Mouse (Mus musculus): ENCODE measurements around the gene Gm14443.
"Not testable (repeated sequence)": the region's sequence is repeated elsewhere in the genome, so short reads cannot be mapped to it uniquely, and the experiment has no call there.

Gm14443 gene

DNA sequence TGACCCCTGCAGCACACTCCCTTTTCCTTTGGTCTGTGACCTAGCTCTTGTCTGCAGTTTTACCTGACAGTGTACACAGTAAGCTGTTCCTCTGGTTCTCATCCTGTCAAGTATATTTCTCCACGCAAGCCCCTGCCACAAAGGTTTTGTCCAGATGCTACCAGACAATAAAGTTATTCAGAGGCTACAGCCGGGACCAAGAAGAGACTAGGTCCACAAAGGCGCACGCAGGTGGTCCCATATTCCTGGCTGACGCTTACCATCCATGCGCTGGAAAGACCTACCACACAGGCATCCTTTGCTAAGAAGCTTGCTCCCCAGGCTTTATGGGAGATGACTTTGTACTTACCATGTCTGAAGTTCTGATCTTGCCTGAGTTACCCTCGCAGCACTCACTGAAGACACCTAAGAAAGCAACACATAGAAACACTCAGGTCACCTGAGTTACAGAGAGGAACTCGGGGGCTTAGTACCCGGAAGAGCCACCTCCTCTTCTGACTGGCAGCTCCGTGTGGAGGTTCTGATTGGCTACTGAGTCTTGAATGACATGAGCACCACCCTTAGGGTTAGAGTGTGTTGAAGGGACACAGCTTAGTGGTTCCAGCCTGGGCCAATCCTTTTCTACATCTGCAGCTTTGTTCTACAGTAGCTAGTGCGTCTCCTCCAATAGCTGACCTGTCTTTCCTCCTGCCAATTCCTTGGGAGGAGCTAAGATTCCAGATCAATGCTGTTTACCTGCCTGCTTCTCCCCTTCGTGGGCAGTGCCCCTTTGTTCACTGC, at the start of gene Gm14443:
Gm14443 (minus strand) TSS at position 471 of the 780 bp plus-strand sequence.
- DNase-seq (ENCODE audit: low spot score in 2 of 2): not testable (repeated sequence)

DNA sequence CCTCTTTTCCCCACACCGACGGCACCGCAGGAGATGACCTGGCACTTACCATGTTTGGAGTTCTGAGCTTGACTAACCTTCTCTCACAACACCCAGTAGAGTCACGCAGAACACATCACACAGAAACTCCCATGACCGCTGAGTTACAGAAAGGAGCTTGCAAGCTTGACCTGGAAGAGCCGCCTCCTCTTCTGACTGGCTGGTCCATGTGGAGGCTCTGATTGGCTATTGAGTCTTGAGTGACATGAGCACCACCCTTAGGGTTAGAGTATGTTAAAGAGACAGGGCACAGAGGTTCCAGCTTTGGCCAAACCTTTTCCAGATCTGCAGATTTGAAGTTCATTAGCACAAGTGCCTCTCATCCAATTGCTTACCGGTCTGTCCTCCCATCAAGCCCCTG, 31.1 kb upstream of the Gm14443 start, which contains the start of gene Gm14391:
Gm14391 (minus strand) TSS at position 186 of the 400 bp plus-strand sequence.
- not testable (repeated sequence) for DNase-seq (ENCODE audit: low spot score in 2 of 2)

DNA sequence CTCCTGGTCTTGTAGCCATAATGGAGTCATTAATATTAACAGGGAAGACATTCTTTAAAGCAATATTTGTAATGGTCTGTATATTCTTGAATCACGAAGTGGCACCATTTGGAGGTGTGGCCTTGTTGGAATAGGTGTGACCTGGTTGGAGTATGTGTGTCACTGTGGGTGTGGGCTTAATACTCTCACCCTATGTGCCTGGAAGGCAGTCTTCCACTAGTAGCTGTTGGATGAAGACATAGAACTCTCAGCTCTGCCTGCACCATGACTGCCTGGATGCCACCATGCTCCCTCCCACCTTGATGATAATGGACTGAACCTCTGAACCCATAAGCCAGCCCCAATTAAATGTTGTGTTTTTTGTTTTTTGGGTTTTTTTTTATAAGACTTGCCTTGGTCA, 3.3 kb upstream of the Gm14443 start:
- not testable (repeated sequence) for DNase-seq (ENCODE audit: low spot score in 2 of 2)

DNA sequence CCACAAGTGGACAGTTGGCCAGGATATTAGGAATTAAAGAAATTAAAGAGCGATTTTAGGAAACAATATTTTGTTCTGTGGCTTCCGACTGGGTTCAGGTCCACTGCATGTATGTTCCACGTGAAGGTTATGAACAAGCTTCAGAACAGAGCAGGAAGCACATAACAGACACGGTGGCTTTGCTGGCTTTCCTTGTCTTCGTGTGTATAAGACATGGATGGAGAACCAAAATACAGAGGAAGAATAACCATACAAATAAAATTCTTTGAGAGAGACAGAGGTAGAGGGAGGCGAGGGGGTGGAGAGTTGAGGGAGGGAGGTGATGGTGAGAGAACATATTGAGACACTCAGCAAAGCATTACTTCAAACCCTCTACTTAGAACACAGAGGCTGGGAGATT, 641 bp upstream of the Gm14443 start:
- DNase-seq (ENCODE audit: low spot score in 2 of 2): no peak

DNA sequence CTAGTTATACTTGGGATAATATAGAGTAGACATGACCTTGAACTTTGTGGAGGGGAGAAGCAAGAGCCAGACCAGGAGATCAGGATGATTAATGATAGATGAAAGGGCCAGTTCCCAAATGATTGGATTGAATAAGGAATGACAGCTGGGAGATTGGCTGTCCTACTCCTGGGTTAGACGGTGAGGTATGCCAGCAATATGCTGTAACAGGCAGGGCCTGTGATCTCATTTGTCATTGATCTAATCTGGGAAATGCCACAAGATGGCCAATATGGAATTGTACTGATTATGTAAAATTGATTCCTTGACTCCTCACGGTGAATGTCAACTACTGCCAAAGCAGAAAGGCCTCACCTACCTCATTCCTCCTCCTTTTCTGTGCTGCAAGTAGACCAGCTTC, 1.6 kb downstream of the Gm14443 start:
- DNase-seq (ENCODE audit: low spot score in 2 of 2): not testable (repeated sequence)

DNA sequence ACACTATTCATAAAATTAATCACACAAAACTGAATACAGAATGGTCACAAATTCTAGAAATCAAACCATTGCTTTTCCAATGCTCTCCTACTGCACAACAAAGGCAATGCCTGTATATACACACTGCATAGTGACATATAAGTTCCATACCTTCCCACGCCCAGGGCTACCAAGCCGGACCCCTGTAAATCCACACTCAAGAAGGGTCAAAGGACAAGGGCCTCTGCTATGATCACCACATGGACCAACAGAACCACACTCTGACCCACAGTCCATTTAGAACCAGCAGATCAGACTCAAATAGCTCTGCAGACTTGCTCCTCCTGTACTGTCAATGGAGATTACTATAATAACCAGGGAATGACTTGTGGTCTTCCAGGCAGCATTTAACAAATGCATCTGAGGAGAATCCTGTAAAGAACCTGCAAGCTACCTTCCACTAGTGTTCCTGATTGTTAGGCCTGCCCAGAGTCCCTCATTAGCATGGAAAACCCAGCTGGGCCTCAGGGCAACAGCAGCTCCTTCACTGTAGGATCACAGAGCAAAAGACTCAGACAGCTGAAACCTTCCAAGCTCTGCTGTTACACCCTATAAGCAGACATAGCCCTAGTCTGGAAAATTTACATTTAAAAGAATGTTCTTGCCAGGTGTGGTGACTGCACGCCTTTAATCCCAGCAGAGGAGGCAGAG, 2.6 kb downstream of the Gm14443 start:
- not testable (repeated sequence) for DNase-seq (ENCODE audit: low spot score in 2 of 2)

DNA sequence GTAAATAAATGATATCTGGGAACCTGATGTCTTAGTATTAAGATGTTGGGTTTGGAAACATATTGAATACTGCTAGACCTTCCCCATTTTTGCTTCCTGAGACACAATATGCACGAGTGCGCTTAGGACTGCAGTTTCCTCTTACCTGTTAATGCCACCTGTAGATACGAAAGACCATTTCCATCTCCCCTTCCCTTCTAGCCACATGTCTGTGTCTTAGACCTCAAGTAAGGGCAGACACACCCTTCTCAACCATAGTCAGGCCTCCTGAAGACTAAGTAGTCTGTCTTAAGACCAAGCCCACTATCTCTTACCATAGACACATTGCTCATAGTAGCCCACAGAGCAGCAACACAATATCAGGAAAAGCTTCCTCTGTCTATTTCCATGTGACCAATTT, 3.5 kb downstream of the Gm14443 start:
- no peak for DNase-seq (ENCODE audit: low spot score in 2 of 2)

DNA sequence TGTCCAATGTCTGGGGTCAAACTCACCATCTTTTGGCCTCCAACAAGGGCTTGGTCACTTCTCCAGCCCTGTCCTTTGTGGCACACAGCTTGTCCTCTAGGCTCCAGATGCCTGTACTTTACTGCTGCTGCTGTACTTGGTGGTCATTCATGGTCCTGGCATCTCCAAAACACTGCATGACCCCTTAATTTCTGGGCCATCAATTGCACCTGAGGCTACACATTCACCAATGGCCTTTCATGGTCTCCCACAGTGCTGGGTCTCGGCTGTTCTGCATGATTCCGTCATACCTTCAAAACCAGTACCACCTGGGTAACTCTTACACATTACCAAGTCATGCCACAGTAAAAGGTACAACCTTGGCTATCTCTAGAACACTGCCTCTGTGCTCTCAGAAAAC, 8.8 kb downstream of the Gm14443 start:
- DNase-seq (ENCODE audit: low spot score in 2 of 2): not testable (repeated sequence)

DNA sequence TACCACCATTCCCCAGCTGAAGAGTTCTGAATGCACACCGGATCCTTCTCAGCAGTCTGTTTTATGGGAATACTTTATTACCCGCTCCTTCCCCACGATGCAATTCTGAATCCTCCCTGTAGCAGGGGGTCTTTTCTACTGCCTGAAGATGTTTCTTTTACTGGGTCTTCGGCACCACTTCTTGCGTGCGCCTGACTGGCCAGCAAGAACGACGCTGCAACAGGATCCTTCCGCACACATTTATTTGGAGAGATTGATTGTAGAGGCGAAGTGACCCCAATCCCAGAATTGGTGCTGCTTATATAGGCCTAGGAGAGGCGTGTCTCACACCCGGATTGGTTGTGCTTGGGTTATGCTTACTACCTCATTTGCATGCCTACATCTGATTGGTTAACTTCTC, 10.6 kb downstream of the Gm14443 start:
- DNase-seq (ENCODE audit: low spot score in 2 of 2): not testable (repeated sequence)

DNA sequence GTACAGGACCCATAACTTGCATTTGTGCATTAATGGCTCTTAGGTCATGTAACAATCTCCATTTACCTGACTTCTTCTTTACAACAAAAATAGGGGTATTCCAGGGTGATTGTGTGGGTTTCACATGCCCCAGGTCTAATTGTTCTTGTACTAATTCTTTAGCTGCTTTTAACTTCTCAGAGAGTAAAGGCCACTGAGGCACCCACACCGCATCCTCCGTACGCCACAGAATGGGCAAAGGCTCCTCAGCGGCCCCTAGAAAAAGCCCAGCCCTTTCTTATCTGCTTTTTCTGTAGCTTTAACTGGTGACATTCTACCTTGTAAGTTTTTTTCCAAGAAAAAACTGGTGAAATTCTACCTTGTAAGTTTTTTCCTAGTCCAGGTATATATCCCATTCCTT, 14.2 kb downstream of the Gm14443 start:
- not testable (repeated sequence) for DNase-seq (ENCODE audit: low spot score in 2 of 2)

DNA sequence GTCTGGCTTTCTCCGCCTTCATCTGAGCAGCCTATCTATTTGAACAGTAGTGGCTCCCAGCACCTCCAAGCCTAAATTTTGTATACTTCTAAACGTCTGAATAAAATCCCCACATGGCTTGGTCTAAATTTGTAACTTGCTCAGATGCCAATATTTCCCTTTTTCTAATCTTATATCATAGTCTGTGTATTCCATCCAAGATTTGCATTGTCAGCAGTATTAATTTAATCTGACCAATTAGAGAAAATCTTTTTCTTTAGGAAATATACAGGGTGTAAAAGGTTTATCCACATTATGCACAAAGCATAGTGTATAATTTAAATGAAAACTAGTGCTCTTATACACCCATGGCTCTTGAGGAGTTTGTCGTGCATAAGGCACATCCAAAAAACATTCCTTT, 17.0 kb downstream of the Gm14443 start:
- no peak for DNase-seq (ENCODE audit: low spot score in 2 of 2)

DNA sequence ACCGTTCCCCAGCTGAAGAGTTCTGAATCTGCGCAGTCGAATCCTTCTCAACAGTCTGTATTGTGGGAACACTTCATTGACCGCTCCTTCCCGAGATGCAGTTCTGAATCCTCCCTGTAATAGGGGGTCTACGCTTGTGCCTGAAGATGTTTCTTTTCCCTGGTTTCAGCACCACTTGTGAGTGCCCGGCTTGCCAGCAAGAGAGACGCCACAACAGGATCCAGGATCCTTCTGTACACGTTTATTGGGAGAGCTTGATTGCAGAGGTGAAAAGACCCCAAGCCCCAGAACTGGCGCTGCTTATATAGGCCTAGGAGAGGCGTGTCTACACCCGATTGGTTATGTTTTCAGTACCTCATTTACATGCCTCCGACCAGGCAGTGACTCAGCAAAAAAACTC, 19.0 kb downstream of the Gm14443 start:
- no peak for DNase-seq (ENCODE audit: low spot score in 2 of 2)

DNA sequence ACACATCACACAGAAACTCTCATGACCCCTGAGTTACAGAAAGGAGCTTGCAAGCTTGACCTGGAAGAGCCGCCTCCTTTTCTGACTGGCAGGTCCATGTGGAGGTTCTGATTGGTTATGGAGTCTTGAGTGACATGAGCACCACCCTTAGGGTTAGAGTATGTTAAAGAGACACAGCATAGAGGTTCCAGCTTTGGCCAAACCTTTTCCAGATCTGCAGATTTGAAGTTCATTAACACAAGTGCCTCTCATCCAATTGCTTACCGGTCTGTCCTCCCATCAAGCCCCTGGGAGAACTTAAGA, 33.7 kb downstream of the Gm14443 start, which contains the start of gene Gm14399:
Gm14399 (minus strand) TSS at position 20 of the 303 bp plus-strand sequence.
- DNase-seq (ENCODE audit: low spot score in 2 of 2): not testable (repeated sequence)

DNA sequence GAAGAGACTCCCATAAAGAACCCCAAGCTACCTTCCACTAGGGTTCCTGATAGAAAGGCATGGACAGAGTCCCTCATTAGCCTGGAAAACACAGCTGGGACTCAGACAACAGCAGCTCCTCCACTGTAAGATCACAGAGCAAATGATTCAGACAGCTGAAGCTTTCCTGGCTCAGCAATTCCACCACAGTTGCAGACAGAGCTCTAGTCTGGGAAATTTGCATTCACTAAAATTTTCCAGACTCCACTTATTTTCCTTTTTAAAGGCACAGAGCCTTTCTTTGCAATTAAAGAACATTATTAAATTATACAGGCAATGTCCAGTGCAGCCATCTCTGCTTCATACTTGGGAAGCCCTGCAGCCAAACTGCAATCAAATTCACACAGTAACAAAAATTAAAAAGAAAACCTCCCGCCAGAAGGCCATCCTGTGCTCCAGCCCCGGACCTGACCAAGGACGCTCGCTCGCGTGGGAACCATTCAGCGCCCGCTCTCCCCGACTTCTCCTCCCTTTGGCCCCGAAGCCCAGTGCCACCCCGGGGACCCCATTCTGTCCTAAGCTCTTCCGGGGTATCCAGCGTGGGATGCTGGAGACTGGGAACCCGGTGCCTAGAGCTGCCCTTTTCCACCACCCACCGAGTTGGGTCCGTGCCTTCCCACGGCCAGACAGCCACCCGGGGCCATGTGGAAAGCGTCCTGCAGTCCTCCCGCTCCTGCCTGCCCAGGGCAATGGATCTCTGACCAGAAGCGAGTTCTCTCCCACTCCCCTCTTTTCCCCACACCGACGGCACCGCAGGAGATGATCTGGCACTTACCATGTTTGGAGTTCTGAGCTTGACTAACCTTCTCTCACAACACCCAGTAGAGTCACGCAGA, 34.3 kb downstream of the Gm14443 start:
- peak in 1 of 2 experiments; percentile 29 for DNase-seq (ENCODE audit: low spot score in 2 of 2)

DNA sequence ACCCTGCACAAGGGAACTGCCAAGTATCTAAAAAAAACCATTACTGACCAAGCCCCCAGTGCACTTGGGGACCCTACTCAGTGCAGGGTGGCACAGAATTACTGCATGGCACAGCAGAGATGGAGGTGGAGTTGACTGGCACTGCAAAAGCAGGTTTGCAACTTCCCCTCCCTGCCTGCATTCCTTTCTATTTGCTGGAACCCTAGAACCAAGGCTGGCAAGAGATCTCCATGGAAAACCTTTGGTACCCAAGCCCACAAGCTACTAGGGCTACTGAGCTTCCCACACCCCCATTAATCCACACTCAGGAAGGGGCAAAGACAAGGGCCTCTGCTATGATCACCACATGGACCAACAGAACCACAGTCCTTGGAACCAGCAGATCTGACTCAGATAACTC, 35.0 kb downstream of the Gm14443 start:
- not testable (repeated sequence) for DNase-seq (ENCODE audit: low spot score in 2 of 2)

Measured in right cerebral cortex, postnatal 10 days (tissue).